Mouse (Mus musculus) thymus, adult 2 months (tissue): ENCODE measurements around the gene Eif2b2. TPM values are rescaled to one million over a fixed set of nuclear protein-coding genes. Genes with fewer than 3 reads are reported as not detected.

Experiments
- DNase-seq: peaks from one replicate; pipeline ENCODE4 v3.0.0; 2021
- H3K27ac ChIP-seq: fragments of 200-500 bp; 2 replicates; pipeline ENCODE4 v1.5.1; 2012; ENCODE audit warnings: low read length, control low read depth; ENCODE audit not compliant: control insufficient read depth, insufficient read depth
- H3K27me3 ChIP-seq: fragments of 200-500 bp; 2 replicates; pipeline ENCODE4 v1.6.1; 2012; ENCODE audit warnings: mild to moderate bottlenecking, low read length, moderate library complexity, mixed read lengths; ENCODE audit not compliant: control insufficient read depth, insufficient read depth
- H3K36me3 ChIP-seq: fragments of 200-500 bp; 2 replicates; pipeline ENCODE4 v1.6.1; 2012; ENCODE audit warnings: mild to moderate bottlenecking, low read length, moderate library complexity; ENCODE audit not compliant: control insufficient read depth, insufficient read depth
- H3K4me1 ChIP-seq: fragments of 200-500 bp; replicated peaks from 2 replicates; pipeline ENCODE4 v1.6.1; 2012; ENCODE audit warnings: low read length; ENCODE audit not compliant: control insufficient read depth, insufficient read depth
- H3K4me3 ChIP-seq: fragments of 200-500 bp; 2 replicates; pipeline ENCODE4 v1.5.1; 2012; ENCODE audit warnings: mild to moderate bottlenecking, low read length, control low read depth, moderate library complexity; ENCODE audit not compliant: control insufficient read depth, insufficient read depth
- CTCF ChIP-seq: fragments of 200-500 bp; IDR thresholded peaks from 2 replicates; pipeline ENCODE4 v1.5.1; 2012; ENCODE audit warnings: mild to moderate bottlenecking, control low read depth, low read length, moderate library complexity, borderline replicate concordance; ENCODE audit not compliant: control insufficient read depth, poor library complexity, insufficient read depth; ENCODE audit errors: extremely low read depth
- POLR2A ChIP-seq: fragments of 200-500 bp; IDR thresholded peaks from 2 replicates; pipeline ENCODE4 v1.6.1; 2012; ENCODE audit warnings: mild to moderate bottlenecking, low read length, control low read depth, moderate library complexity; ENCODE audit not compliant: control insufficient read depth, poor library complexity, insufficient read depth; ENCODE audit errors: extremely low read depth
- WGBS: fragments of 180-500 bp; shearing (Covaris S2); methylation state at CpG from one replicate; pipeline ENCODE4 v1.1.7; 2018; 5-methylcytosine and 5-hydroxymethylcytosine counted together
- polyA plus RNA-seq: library from polyadenylated mRNA; depleted of rRNA; stranded (reverse); fragments of >200 nt; gene quantifications from 2 replicates; pipeline ENCODE4 v1.2.3, GENCODE M21; 2012

The Eif2b2 gene
- polyA plus RNA-seq, 1 experiment = 250 TPM

DNA sequence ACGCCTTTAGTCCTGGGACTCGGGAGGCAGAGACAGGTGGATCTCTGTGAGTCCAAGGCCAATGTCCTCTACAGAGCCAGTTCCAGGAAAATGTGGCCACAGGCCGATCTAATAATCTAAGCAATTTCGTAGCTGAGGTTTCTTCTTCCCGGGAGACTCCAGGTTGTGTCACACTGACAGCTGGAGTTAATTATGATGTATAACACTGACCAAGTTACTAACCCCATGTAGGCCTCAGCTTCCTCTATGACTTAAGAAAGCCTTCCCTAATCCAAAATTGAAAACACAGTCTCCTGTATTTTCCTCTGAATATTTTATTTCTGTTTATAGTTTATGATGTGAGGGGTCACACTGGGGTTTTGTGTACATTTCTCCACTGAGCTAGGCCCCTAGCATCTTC is 4.2 kb upstream of the Eif2b2 start:
- 93% methylated on average over 5 of the region's 5 CpGs for WGBS
- TF ChIP-seq POLR2A = no peak
- no peak for TF ChIP-seq CTCF
- Histone ChIP-seq H3K4me3 (no peak overlapping the region), H3K4me1 (peaks cover 5% of the 10 kb centered on the region), H3K27me3 (no peaks in the 10 kb centered on the region), H3K36me3 (no peaks in the 10 kb centered on the region), H3K27ac (no peak overlapping the region)
- DNase-seq = no peak

DNA sequence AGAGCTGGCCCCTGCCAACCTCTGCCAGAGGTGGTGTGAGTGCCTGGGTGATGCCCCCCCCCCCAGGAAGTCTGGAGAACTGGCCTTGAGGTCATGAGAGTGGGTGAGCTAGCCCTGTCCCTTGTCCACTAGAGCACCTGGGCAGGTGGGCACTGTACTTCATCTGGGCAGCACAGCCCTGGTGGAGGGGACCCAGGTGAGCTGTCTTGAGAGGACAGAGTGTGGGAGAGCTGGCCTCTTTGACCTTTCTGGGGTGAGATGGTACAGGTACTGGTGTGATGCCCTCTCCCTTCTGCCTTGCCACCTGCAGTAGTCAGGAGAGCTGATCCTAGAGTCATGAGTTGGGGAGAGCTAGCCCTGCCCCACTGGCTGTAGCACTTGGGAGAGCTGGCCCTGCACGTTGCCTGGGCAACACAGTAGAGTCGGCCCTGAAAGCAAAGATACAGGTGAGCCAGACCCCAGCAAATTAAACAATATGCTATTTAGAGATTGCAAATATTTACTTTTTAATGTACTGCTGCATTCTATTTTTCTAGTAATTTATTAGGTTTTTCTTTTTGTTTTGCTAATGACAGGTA is 1.5 kb upstream of the Eif2b2 start:
- no peak for DNase-seq
- 88% methylated on average over 2 of the region's 2 CpGs for WGBS
- peaks cover 6% of the 10 kb centered on the region for H3K36me3 ChIP-seq
- TF ChIP-seq POLR2A (no peak), CTCF (no peak)
- no peaks in the 10 kb centered on the region for H3K27me3 ChIP-seq
- no peak overlapping the region for H3K27ac ChIP-seq
- H3K4me3 ChIP-seq = no peak overlapping the region
- peaks cover 15% of the 10 kb centered on the region for H3K4me1 ChIP-seq

DNA sequence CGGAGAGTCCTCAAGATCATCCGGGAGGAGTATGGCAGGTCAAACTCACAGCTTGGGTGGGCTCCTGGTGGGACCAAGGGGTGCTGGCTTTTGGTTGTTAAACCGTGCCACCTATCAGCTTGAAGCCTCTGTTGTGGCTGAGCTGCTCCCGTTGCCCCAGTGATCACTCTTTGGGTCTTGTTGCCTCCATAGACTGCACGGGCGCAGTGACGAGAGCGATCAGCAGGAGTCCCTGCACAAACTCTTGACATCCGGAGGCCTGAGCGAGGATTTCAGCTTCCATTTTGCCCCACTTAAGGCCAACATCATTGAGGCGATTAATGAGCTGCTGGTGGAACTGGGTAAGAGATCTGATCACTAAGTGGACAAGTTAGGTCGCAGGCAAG is 617 bp downstream of the Eif2b2 start:
- TF ChIP-seq CTCF (no peak), POLR2A (no peak)
- DNase-seq = peak; percentile 45
- 4% methylated on average over 12 of the region's 12 CpGs for WGBS
- Histone ChIP-seq H3K4me3 (peak overlapping the region; percentile 58), H3K4me1 (peaks cover 15% of the 10 kb centered on the region), H3K27ac (peak overlapping the region; percentile 16; the same call in 1 of the 2 replicates), H3K27me3 (no peaks in the 10 kb centered on the region), H3K36me3 (peaks cover 22% of the 10 kb centered on the region)

DNA sequence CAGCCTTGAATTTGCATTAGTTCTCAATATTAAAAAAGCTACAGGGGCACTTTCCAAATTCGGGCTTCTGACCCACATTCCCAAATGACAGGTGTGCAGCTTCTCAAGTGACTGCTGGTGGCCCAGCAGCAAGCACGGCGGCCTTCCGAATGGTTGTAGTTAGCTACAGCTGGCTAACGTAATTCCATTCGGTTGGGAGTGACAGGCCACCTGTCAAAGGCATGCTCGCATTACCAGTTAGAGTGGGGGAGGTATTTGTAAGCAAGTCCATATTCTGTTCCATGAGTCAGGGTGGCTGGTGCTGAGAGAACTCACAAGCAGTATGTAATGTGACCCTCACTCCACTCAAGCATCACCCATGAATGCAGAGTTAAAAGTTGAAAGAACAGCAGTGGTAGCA is 7.9 kb downstream of the Eif2b2 start:
- TF ChIP-seq POLR2A = no peak
- no peak for TF ChIP-seq CTCF
- H3K36me3 ChIP-seq = peaks cover 44% of the 10 kb centered on the region
- WGBS = 95% methylated on average over 7 of the region's 7 CpGs

DNA sequence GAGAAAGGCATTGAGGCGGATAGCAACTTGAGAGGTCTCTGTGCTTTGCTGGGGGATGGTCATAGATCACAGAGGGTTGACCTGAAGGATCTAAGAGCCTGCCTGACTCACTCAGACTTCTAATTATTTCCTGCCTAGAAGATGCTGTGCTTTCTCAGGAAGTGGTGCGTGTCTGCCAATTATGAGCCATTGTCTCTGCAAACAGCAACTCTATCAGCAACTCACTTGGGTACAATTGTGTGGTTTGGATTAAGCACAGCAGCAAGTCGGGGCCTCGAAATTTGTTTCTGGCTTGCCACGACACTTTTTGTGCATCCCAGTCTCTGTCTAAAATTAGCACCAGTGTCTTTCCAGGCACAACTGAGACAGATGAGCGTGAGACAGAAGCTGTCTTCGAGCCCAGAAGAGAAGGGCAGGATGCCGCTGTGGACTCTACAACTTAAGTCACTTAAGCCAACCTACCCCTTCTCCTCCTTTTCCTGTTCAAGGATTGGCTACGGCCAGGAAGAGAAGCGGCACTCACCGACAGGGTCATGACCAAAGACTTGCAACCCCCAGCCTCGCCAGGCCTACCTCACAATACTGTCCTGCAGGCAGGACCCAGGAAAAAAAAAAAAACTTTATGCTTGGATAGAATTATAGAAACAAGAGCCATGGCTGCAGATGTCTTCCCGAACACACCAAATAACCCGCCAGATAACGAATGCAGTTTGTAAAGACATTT is 8.8 kb downstream of the Eif2b2 start:
- Histone ChIP-seq H3K27me3 (no peaks in the 10 kb centered on the region), H3K4me3 (no peak overlapping the region), H3K4me1 (no peaks in the 10 kb centered on the region), H3K27ac (no peak overlapping the region), H3K36me3 (peaks cover 36% of the 10 kb centered on the region)
- TF ChIP-seq POLR2A (no peak), CTCF (no peak)
- DNase-seq = no peak
- WGBS = 69% methylated on average over 15 of the region's 15 CpGs

More for the DNA sequence above, 7.9 kb downstream of the Eif2b2 start:
- DNase-seq = no peak
- no peaks in the 10 kb centered on the region for H3K27me3 ChIP-seq
- no peak overlapping the region for H3K4me3 ChIP-seq
- H3K27ac ChIP-seq = no peak overlapping the region
- no peaks in the 10 kb centered on the region for H3K4me1 ChIP-seq

DNA sequence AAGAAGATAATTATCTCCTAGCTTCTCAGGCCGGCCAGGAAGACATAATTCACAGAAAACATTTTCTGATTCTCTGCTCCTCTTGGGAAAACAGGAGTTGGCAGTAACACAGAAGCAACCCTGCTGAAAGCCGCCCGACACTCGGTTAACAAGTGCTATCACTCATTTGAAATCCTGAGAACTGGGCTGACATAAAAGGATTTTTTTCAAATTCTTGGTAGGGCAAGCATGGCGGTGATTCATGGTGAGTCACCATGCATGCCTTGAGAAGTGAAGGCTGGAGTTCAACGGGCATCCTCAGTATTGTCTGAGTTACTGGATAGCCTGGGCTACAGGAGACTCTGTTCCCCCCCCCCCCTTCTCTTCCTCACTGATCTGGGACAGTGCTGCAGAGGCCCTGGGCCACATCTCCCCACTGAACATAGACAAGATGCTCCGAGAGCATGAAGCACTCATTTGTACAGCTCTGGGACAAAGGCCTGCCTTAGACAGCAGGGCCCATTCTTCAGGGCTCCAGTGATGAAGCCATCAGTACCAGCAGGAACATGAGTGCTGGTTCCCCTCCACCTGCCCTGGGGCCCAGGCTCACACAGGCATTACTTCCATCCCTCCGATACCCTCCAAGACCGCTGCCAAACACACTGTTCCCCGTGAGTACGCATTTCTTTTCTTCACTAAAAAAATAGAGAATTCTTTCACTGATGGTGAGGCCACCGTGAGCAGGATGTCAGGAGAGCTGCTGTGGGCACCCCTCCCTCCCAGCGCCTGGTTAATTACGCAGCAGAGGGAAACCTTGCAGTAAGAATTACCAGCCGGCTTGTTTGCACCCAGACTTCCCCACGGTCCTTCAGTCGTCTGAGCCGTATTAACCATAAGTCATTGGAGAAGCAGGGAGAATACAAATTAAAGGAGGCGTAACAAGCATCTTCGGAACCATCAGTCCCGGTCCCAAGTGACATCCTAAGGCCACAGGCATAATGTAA is 14.4 kb downstream of the Eif2b2 start:
- no peak overlapping the region for H3K4me3 ChIP-seq
- no peak for DNase-seq
- H3K27me3 ChIP-seq = no peaks in the 10 kb centered on the region
- TF ChIP-seq CTCF = no peak
- TF ChIP-seq POLR2A = no peak
- no peak overlapping the region for H3K27ac ChIP-seq
- H3K4me1 ChIP-seq = no peaks in the 10 kb centered on the region
- H3K36me3 ChIP-seq = no peaks in the 10 kb centered on the region
- WGBS = 96% methylated on average over 21 of the region's 21 CpGs
